Mouse (Mus musculus): ENCODE data around the gene Rufy4.
A peak's percentile ranks its signal among the peaks of the same experiment; 100 is the strongest.
"Not testable (repeated sequence)": the region's sequence is repeated elsewhere in the genome, so short reads cannot be mapped to it uniquely, and the experiment has no call there.

Rufy4 gene

GRCm38 (mm10) chr1:74149106-74149885 is 24.0 kb downstream of the Rufy4 start:
- no peak for DNase-seq (ENCODE audit: low read depth, low spot score)

- DNase-seq (ENCODE audit: low read depth, low spot score): no peak
Observed at GRCm38 (mm10) chr1:74150101-74150500, 24.8 kb downstream of the Rufy4 start.

DNA sequence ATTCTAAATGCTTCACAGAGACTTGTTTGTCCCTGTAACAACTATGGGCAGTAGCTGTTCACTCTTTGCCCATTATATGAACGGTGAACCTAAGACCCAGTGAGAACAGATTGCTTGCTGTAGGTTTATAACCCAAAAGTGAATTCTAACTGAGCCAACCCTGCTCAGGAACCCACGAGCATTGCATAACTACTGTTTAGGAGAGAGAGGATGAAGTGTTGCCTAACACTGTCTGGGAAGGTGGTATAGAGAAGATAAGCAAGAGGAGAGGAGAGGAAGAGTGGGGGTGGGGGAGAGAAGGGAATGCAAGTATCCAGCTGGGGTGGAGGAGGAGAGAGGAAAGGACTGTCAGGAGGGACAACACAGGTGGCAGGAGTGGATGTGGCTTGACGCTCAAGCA is 25.8 kb downstream of the Rufy4 start:
- no peak for DNase-seq (ENCODE audit: low read depth, low spot score)

- DNase-seq (ENCODE audit: low read depth, low spot score): no peak
Observed at GRCm38 (mm10) chr1:74153461-74154184, 28.3 kb downstream of the Rufy4 start, which contains the start of gene Cxcr2. Cxcr2 (plus strand) TSS chr1:74153989.

DNA sequence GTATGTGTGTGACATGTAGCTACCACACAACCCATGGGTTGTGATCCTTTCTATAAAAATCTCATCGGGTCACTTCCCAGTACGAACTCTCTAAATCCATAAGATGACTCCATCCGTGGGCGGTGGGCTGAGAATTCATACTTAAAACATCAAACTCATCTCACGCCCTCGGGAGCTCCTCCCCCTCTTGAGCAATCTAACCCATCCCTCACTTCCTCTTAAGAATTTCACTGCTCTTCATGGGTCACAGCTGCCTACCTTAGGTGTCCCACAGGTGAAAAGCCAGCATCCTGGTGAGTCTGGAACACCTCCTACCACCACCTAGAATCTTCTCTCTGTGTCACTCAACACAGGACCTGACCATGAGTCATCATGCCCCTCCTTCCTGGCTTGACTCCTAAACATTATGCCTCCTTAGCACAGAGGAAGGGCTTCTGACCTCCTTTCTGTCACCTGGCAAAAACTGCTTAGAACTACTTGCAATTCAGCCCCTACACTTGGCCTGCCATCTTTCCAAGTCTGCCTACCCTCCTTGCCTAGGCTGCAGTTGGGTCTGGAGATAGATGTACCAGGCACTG is 30.2 kb downstream of the Rufy4 start:
- no peak for DNase-seq (ENCODE audit: low read depth, low spot score)

DNA sequence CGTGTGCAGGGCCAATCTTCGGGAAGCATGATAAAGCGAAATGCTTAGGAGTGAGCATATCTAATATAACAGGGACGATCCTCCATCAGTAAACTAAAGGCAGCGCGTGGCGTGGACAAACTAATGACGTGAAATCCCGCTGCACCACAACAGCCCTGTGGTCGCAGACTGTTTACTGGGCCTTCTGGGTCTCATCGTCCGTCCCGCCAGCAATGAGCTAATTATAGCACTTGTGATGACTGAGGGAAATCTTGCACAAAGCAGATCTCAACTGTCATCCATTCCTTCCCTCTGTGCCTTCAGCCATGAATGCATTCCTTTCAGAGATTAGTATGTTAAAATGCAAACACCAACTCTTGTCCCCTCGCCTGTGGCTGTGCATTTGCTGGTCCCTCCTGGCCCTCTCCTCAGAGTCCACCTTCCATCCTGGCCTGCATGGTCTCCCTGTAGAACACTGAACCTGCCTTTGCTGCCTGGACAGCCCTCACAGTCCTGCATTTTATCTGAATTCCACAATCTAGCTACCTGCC is 31.1 kb downstream of the Rufy4 start:
- DNase-seq (ENCODE audit: low read depth, low spot score): no peak

DNA sequence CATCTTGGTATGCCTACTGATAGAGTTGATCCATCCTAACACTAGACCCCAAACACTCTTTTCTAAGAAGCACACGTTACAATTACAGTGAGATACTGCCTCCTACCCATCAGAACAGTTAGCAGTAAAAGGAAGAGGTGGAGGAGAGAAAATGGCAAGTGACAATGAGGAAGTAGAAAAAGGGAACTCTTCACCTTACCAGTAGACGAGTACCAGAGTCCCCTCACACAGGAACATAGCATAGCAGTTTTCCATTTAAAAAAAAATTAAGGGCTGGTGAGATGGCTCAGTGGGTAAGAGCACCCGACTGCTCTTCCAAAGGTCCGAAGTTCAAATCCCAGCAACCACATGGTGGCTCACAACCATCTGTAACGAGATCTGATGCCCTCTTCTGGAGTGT is 34.3 kb downstream of the Rufy4 start:
- DNase-seq (ENCODE audit: low read depth, low spot score): not testable (repeated sequence)

DNA sequence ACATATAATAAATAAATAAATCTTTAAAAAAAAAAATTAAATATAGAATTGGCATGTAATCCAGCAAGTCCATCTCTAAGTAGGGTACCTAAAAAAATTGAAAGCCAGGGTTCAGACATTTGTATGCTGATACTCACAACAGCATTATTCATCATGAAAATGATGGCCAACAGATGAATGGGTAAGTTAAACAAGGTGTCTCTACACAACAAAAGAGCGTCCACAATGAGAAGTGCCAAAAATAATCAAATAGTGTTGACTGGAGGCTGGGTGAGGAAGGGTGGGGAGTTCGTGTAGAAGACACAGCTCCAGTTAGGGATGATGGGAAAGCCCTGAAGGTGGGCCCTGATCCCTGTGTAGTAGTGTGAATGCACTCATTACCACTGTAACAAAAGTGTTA is 34.7 kb downstream of the Rufy4 start:
- no peak for DNase-seq (ENCODE audit: low read depth, low spot score)

DNA sequence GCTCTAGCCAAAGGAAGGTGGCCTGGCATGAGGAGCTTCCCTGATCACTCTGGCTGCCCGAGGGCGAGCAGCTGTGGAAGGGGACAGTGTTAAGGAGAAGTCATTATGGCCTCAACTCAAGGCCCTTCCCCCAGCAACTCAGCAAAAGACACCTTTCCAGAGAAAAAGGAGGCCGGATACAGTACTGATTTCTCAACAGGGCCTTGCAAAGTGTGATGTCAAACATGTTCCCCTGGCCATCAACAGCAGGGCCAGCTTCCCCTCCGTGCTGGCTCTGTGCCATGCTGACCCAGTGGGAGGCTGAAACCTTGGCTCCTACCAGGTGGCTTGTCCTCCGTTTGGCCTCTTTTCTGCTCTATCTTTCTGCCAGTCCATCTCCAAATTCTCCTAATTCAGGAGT is 41.8 kb downstream of the Rufy4 start:
- no peak for DNase-seq (ENCODE audit: low read depth, low spot score)

- DNase-seq (ENCODE audit: low read depth, low spot score): no peak
Observed at GRCm38 (mm10) chr1:74169721-74170120, 44.4 kb downstream of the Rufy4 start.

GRCm38 (mm10) chr1:74172722-74173121 is 47.4 kb downstream of the Rufy4 start:
- no peak for DNase-seq (ENCODE audit: low read depth, low spot score)

DNA sequence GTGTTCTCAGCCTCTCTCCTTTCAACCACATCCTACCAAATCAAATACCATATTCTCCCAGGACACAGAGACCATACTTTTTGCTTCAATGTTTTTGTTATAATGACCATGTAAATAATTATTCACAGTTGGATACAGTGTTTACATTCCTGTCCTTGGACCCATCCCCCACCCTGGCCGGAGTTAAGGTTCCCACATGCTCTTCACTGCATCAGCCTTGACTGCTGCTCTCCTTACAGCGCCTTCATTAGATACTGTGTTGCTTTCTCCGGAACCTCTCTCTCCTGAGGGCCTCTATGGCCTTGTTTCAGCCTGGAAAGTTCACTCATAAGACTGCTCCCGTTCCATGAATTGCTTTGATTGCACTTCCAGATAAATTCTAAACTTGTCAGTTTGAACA is 50.4 kb downstream of the Rufy4 start:
- no peak for DNase-seq (ENCODE audit: low read depth, low spot score)

GRCm38 (mm10) chr1:74178618-74179017 is 53.3 kb downstream of the Rufy4 start:
- no peak for DNase-seq (ENCODE audit: low read depth, low spot score)

- DNase-seq (ENCODE audit: low read depth, low spot score): peak; percentile 58
Observed at GRCm38 (mm10) chr1:74179624-74180408, 54.5 kb downstream of the Rufy4 start.

DNA sequence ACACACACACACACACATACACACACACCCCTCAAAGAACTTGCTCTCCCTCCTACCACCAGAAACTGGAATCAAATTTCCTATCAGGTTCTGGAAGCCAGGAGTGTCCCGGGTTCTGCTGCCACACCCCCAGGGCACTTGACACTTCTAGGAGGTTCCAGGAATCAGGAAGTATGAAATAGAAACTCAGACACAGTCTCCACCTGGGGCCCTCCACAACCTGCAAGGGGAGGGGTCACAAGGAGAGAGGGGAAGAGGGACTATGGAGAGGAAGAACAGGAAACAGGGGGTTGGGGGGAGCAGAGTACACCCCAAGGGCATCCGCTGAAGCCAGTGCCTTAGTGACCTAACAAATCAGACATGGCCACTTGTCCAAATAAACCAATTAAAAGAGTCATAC is 56.1 kb downstream of the Rufy4 start:
- DNase-seq (ENCODE audit: low read depth, low spot score): no peak

DNA sequence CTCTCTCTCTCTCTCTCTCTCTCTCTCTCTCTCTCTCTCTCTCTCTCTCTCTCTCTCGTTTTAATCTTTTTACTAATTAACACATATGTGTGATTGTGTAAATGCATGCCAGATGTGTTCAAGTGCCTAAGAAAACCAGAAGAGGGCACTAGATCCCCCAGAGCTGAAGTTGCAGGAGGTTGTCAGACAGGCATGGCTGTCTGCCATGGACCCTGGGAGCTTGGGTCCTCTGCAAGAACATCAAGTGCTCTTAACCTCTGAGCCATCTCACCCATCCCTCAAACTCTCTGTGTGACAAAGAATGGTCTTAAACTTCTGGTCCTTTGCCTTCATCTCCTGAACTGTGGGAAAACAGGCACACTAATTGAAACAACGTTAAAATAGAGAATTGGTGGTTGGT is 57.7 kb downstream of the Rufy4 start:
- peak; percentile 51 for DNase-seq (ENCODE audit: low read depth, low spot score)

GRCm38 (mm10) chr1:74190471-74190870 is 65.1 kb downstream of the Rufy4 start:
- no peak for DNase-seq (ENCODE audit: low read depth, low spot score)

DNA sequence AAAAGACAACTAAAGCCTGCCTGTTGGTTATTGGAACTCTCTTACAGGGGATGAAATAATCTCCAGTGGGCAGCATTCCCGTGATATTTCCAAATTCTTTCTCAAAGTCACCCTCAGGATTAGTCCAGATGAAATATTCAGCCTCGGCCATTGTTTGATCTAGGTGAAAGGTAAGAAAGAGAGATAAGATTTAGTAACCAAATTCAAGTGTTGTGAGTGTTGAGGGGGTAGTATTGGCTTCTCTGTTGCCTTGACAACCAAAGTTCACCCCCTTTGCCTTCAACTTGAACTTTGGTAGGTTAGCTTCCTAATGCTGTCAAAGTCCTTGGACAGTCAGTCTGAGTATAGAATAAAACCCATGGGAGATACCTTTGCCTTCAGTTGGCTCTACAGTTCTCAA is 67.4 kb downstream of the Rufy4 start:
- no peak for DNase-seq (ENCODE audit: low read depth, low spot score)

GRCm38 (mm10) chr1:74194445-74194844 is 69.1 kb downstream of the Rufy4 start, which contains the start of gene Cxcr1:
Cxcr1 (minus strand) TSS chr1:74194631.
- DNase-seq (ENCODE audit: low read depth, low spot score): no peak

DNA sequence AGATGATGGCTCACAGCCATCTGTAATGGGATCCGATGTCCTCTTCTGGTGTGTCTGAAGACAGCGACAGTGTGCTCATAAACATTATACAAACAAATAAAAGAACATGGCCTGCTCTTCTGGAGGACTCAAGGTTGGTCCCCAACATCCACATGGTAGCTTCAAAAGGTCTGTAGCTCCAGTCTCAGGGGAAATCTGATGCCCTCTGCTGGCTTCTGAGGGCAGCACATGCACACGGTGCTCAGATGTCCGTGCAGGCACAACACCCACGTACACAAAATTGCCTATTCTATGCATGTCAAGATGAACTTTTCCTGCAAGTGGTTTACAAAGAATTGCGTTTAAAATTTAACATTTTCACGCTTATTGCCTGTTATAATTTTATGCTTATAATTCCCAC is 70.6 kb downstream of the Rufy4 start:
- peak; percentile 79 for DNase-seq (ENCODE audit: low read depth, low spot score)

- no peak for DNase-seq (ENCODE audit: low read depth, low spot score)
Observed at GRCm38 (mm10) chr1:74196621-74197419, 71.5 kb downstream of the Rufy4 start.
